Mouse (Mus musculus) ES-E14 (cell line): ENCODE measurements around the gene AL732309.1.

ENCODE experiments used
- HCFC1 ChIP-seq: IDR thresholded peaks from 2 replicates; pipeline ENCODE4 v1.6.1; 2012; ENCODE audit warnings: low read length, inconsistent platforms, borderline replicate concordance; ENCODE audit not compliant: insufficient read depth
- ZC3H11A ChIP-seq: IDR thresholded peaks from 2 replicates; pipeline ENCODE4 v1.6.1; 2012; ENCODE audit warnings: low read depth, mild to moderate bottlenecking, inconsistent platforms, low read length, borderline replicate concordance

DNA sequence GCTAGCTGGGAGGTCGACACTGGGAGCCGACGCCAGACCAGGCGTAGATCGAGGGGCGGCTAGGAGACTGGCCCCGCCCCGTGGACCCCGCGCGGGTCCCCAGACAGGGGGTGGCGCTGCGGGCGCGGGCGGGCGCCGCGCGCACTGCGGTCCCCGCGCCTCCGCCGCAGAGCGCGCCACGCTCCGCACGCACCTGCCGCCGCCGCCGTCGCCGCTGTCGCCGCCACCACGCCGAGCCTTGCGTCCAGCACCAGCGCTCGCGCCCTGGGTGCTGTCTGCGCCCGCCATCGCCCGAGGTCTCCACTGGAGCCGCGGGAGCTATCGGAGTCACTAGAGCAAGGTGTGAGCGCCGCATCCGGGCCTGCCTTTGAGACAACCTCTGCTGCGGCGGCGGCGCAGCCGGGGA lies 4.6 kb downstream of the AL732309.1 start, which contains the start of the genes Rnf208 and Cysrt1:
- no peak for TF ChIP-seq ZC3H11A
- no peak for TF ChIP-seq HCFC1
